In the genomic region with DNA sequence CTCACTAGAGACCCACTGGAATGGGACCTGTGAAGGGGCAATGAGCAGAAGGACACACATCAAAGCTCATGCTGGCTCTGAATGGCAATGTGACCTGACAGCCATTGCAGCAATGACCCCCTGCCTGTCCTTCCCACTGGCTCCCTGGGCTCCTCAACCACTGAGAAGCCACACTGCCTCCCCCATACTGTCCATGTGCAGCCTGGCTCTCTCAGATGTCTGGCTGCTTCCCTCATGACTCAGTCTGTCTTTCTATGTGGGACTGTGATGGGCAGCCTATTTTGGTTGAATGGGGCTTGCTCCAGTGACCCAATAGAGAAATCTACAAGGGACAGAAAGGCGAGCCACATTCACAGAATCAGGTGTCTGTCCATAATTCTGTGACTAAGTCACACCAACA, we compare ENCODE assay signal across 17 mouse cellular contexts.
"Had no signal": no experiment of that assay in that cellular context is flagged by ENCODE, and none has a peak within 500 bp of the region (broad histone marks: within the 10 kb centered on the region; RNA-seq: fewer than 3 reads in every experiment).

No protein-coding gene starts in this region.

- DNase-seq: gastrocnemius, postnatal 14 days; gastrocnemius, postnatal 36 days; heart, adult 11 months; heart, adult 2 months; heart, postnatal 14 days; heart, postnatal 36 days; kidney, adult 11 months; kidney, adult 2 months; kidney, adult 9 months; kidney, postnatal 14 days; kidney, postnatal 36 days; layer of hippocampus, adult 9-11 months; layer of hippocampus, postnatal 36 days; liver; liver, embryonic 13.5 days had no signal

- ATAC-seq: hindbrain, postnatal 0 days; intestine, embryonic 16.5 days had no signal
